Mouse (Mus musculus): ENCODE data around the gene Eif5a.

- TF ChIP-seq CTCF (IDR thresholded peaks at IDR 0.05; ENCODE audit: borderline replicate concordance, control insufficient read depth, extremely low read depth, insufficient read depth, low read length, poor library complexity) (no peak), POLR2A (IDR thresholded peaks at IDR 0.05; ENCODE audit: control insufficient read depth, extremely low read depth, insufficient read depth, low read length, poor library complexity) (no peak)
These were observed 426 bp upstream of the Eif5a start for GRCm38 (mm10) chr11:69922012-69922756.
